Mouse (Mus musculus) embryonic facial prominence, embryonic 12.5 days (tissue): ENCODE measurements around the gene Lce1a2. TPM values are rescaled to one million over a fixed set of nuclear protein-coding genes. Genes with fewer than 3 reads are reported as not detected.
"Not testable (repeated sequence)": the region's sequence is repeated elsewhere in the genome, so short reads cannot be mapped to it uniquely, and the experiment has no call there.

Source experiments
- ATAC-seq: fragments of 200-750 bp; cut with Nextera tagmentation; 2 replicates; pipeline ENCODE4 v1.8.0; 2017; ENCODE audit not compliant: insufficient number of reproducible peaks, insufficient read depth, low FRiP score, low TSS enrichment
- H3K27ac ChIP-seq: fragments of 300-500 bp; sonication (generic); 2 replicates; pipeline ENCODE4 v1.5.1; 2016; ENCODE audit warnings: mild to moderate bottlenecking
- H3K27me3 ChIP-seq: fragments of 300-500 bp; sonication (generic); 2 replicates; pipeline ENCODE4 v1.6.1; 2016; ENCODE audit warnings: mild to moderate bottlenecking, moderate library complexity
- H3K36me3 ChIP-seq: fragments of 300-500 bp; sonication (generic); 2 replicates; pipeline ENCODE4 v1.6.1; 2016; ENCODE audit warnings: mild to moderate bottlenecking
- H3K4me1 ChIP-seq: fragments of 300-500 bp; sonication (generic); 2 replicates; pipeline ENCODE4 v1.6.1; 2016
- H3K4me2 ChIP-seq: fragments of 300-500 bp; sonication (generic); replicated peaks from 2 replicates; pipeline ENCODE4 v1.6.1; 2016; ENCODE audit warnings: mild to moderate bottlenecking, moderate library complexity
- H3K4me3 ChIP-seq: fragments of 300-500 bp; sonication (generic); 2 replicates; pipeline ENCODE4 v1.5.1; 2016; ENCODE audit warnings: mild to moderate bottlenecking
- H3K9ac ChIP-seq: fragments of 300-500 bp; sonication (generic); 2 replicates; pipeline ENCODE4 v1.6.1; 2016; ENCODE audit warnings: mild to moderate bottlenecking, moderate library complexity
- H3K9me3 ChIP-seq: fragments of 300-500 bp; sonication (generic); 2 replicates; pipeline ENCODE4 v1.6.1; 2016; ENCODE audit warnings: mild to moderate bottlenecking, moderate library complexity
- WGBS: fragments of 180-500 bp; shearing (Covaris S2); methylation state at CpG from one replicate; pipeline ENCODE4 v1.1.7; 2016; 5-methylcytosine and 5-hydroxymethylcytosine counted together
- polyA plus RNA-seq: library from polyadenylated mRNA; unstranded; fragments of >200 nt; fragmentation: Nextera tagmentation; extraction: Ambion mirVana; gene quantifications from 2 replicates; pipeline ENCODE4 v1.2.1, GENCODE M21; 2016

Lce1a2 gene
- not detected in 2 replicates for polyA plus RNA-seq

DNA sequence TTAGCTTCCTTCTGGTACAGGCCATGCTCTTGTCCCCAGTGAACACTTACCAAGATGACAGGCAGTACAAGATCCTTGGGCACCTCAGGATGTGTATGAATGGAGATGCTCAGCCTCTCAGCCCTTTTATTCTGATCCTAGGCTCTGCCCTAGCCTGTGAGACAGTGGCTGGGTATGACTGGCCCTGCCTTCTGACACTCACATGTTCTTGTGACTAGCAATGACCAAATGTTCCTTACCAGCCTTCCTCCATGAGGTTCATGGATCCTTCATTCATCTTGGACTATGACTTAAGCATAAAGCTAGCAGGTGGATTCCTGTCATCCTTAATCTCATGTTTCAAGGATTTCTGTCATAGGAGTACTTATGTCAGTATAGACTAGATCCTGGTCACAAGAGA is at the start of gene Lce1a2:
Gene Lce1a2, minus strand, starts transcription at position 101 of the 400 bp plus-strand sequence.
- Histone ChIP-seq H3K9me3 (no peaks in the 10 kb centered on the region), H3K4me3 (no peak within 1 kb of the TSS), H3K4me2 (no peak within 1 kb of the TSS), H3K9ac (no peak within 1 kb of the TSS), H3K4me1 (no peaks in the 10 kb centered on the region), H3K27ac (no peak within 1 kb of the TSS), H3K36me3 (no peaks in the 10 kb centered on the region), H3K27me3 (no peaks in the 10 kb centered on the region)
- ATAC-seq, result no peak

- ATAC-seq, result no peak
- no peaks in the 10 kb centered on the region for H3K36me3 ChIP-seq
- no peaks in the 10 kb centered on the region for H3K4me1 ChIP-seq
- H3K4me3 ChIP-seq, result no peak overlapping the region
- H3K4me2 ChIP-seq, result no peak overlapping the region
- no peaks in the 10 kb centered on the region for H3K27me3 ChIP-seq
- H3K9ac ChIP-seq, result no peak overlapping the region
- H3K9me3 ChIP-seq, result no peaks in the 10 kb centered on the region
- no peak overlapping the region for H3K27ac ChIP-seq
Observed at GRCm38 (mm10) chr3:92715122-92715521, 45.0 kb upstream of the Lce1a2 start.

- H3K4me2 ChIP-seq, result no peak within 1 kb of the TSS
- H3K36me3 ChIP-seq, result no peaks in the 10 kb centered on the region
- no peaks in the 10 kb centered on the region for H3K9me3 ChIP-seq
- no peak for ATAC-seq
- no peaks in the 10 kb centered on the region for H3K4me1 ChIP-seq
- H3K27ac ChIP-seq, result no peak within 1 kb of the TSS
- no peaks in the 10 kb centered on the region for H3K27me3 ChIP-seq
- no peak within 1 kb of the TSS for H3K9ac ChIP-seq
- H3K4me3 ChIP-seq, result no peak within 1 kb of the TSS
- WGBS, result 89% methylated on average over 2 of the region's 2 CpGs
Observed at GRCm38 (mm10) chr3:92708974-92709373, 38.9 kb upstream of the Lce1a2 start, which contains the start of gene Lce1e. Lce1e (minus strand) TSS chr3:92709074.

- Histone ChIP-seq H3K27ac (no peak overlapping the region), H3K9ac (no peak overlapping the region), H3K4me1 (no peaks in the 10 kb centered on the region), H3K9me3 (no peaks in the 10 kb centered on the region), H3K27me3 (no peaks in the 10 kb centered on the region), H3K4me2 (no peak overlapping the region), H3K4me3 (no peak overlapping the region), H3K36me3 (no peaks in the 10 kb centered on the region)
- WGBS, result 14% methylated on average over 1 of the region's 1 CpGs
- no peak for ATAC-seq
Observed at GRCm38 (mm10) chr3:92694613-92695012, 24.5 kb upstream of the Lce1a2 start.

DNA sequence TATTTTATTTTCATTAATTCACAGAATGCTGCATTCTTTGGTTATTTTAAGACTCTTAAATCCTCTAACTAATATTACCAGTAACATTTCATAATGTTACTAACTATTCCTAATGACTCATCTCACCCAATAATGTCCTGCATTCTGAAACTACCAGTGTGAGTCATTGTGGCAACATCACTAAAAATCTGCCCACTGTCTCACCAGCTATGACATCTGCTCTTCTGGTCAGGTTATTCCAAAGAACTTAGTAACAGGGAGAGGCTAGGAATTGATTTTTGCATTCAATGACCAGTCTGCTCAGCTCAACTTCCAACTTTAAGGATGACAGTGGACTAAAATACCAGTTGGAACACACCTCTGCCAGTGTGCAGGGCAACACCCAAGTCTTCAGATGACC is 21.6 kb upstream of the Lce1a2 start:
- Histone ChIP-seq H3K36me3 (no peaks in the 10 kb centered on the region), H3K9ac (no peak overlapping the region), H3K9me3 (no peaks in the 10 kb centered on the region), H3K27me3 (no peaks in the 10 kb centered on the region), H3K27ac (no peak overlapping the region), H3K4me2 (no peak overlapping the region), H3K4me1 (no peaks in the 10 kb centered on the region), H3K4me3 (no peak overlapping the region)
- ATAC-seq, result no peak

- ATAC-seq, H3K36me3 ChIP-seq: not testable (repeated sequence)
- 75% methylated on average over 16 of the region's 16 CpGs for WGBS
Observed at GRCm38 (mm10) chr3:92689154-92689553, 19.0 kb upstream of the Lce1a2 start.

GRCm38 (mm10) chr3:92687110-92687509 is 17.0 kb upstream of the Lce1a2 start, which contains the start of gene Lce1d:
Lce1d (minus strand) TSS chr3:92687210.
- Histone ChIP-seq H3K36me3 (no peaks in the 10 kb centered on the region), H3K4me2 (no peak within 1 kb of the TSS), H3K27me3 (no peaks in the 10 kb centered on the region), H3K27ac (no peak within 1 kb of the TSS), H3K4me3 (no peak within 1 kb of the TSS), H3K4me1 (no peaks in the 10 kb centered on the region), H3K9me3 (no peaks in the 10 kb centered on the region), H3K9ac (no peak within 1 kb of the TSS)
- WGBS, result 57% methylated on average over 2 of the region's 2 CpGs
- no peak for ATAC-seq

More at GRCm38 (mm10) chr3:92689154-92689553, 19.0 kb upstream of the Lce1a2 start:
- H3K27me3 ChIP-seq, H3K4me2 ChIP-seq, H3K27ac ChIP-seq, H3K4me1 ChIP-seq, H3K9me3 ChIP-seq, H3K4me3 ChIP-seq, H3K9ac ChIP-seq: not testable (repeated sequence)

- no peaks in the 10 kb centered on the region for H3K27me3 ChIP-seq
- no peak within 1 kb of the TSS for H3K4me2 ChIP-seq
- no peaks in the 10 kb centered on the region for H3K36me3 ChIP-seq
- 86% methylated on average over 4 of the region's 4 CpGs for WGBS
- no peaks in the 10 kb centered on the region for H3K4me1 ChIP-seq
- no peak within 1 kb of the TSS for H3K27ac ChIP-seq
- no peak for ATAC-seq
- no peak within 1 kb of the TSS for H3K9ac ChIP-seq
- no peak within 1 kb of the TSS for H3K4me3 ChIP-seq
- H3K9me3 ChIP-seq, result no peaks in the 10 kb centered on the region
Observed at GRCm38 (mm10) chr3:92678947-92679346, 8.8 kb upstream of the Lce1a2 start, which contains the start of gene Lce1c. Lce1c (plus strand) TSS chr3:92679247.

- Histone ChIP-seq H3K36me3 (no peaks in the 10 kb centered on the region), H3K9me3 (no peaks in the 10 kb centered on the region), H3K4me2 (no peak within 1 kb of the TSS), H3K9ac (no peak within 1 kb of the TSS), H3K27me3 (no peaks in the 10 kb centered on the region), H3K4me1 (no peaks in the 10 kb centered on the region), H3K4me3 (no peak within 1 kb of the TSS), H3K27ac (no peak within 1 kb of the TSS)
- no peak for ATAC-seq
Observed at GRCm38 (mm10) chr3:92656826-92657225, 13.3 kb downstream of the Lce1a2 start, which contains the start of gene Lce1b. Lce1b (minus strand) TSS chr3:92656926.

DNA sequence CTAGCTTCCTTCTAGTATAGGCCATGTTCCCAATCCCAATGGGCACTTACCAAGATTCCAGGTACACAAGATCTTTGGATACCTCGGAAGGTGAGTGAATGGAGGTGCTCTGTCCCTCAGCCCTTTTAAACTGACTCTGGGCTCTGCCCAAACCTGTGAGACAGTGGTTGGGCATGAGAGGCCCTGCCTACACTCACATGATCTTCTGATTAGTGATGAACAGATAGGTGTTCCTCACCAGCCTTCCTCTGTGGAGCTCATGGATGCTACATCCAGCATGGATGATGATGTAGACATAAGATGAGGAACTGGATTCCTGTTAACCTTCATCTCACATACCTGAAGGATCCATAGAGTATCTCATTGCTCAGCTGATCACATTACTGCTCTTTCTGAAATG is 21.9 kb downstream of the Lce1a2 start, which contains the start of gene Lce1a1:
Gene Lce1a1, minus strand, starts transcription at position 101 of the 400 bp plus-strand sequence.
- Histone ChIP-seq H3K27me3 (no peaks in the 10 kb centered on the region), H3K4me3 (no peak within 1 kb of the TSS), H3K9ac (no peak within 1 kb of the TSS), H3K36me3 (no peaks in the 10 kb centered on the region), H3K4me2 (no peak within 1 kb of the TSS), H3K4me1 (no peaks in the 10 kb centered on the region), H3K27ac (no peak within 1 kb of the TSS), H3K9me3 (no peaks in the 10 kb centered on the region)
- 89% methylated on average over 1 of the region's 1 CpGs for WGBS
- no peak for ATAC-seq

GRCm38 (mm10) chr3:92639854-92640253 is 30.3 kb downstream of the Lce1a2 start:
- WGBS, result 87% methylated on average over 15 of the region's 15 CpGs
- Histone ChIP-seq H3K9ac (no peak overlapping the region), H3K36me3 (no peaks in the 10 kb centered on the region), H3K27me3 (no peaks in the 10 kb centered on the region), H3K4me2 (no peak overlapping the region), H3K9me3 (no peaks in the 10 kb centered on the region), H3K4me3 (no peak overlapping the region), H3K4me1 (no peaks in the 10 kb centered on the region), H3K27ac (no peak overlapping the region)
- no peak for ATAC-seq

DNA sequence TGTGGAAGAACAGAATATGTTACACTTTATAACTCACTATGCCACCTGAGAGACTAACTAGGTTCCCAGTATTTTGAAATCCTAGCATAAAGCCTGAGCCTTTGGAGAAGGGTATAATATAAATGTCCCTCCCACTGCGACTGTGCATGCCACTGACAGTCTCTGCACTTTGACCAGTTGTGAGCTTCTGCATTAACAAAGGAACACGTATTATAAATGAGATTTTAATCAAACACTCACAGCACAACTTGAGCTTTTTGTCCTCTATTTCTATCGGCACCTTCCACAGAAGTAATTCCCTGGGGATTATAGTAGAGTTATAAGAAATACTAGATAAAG is 31.5 kb downstream of the Lce1a2 start:
- H3K4me2 ChIP-seq, result no peak overlapping the region
- 76% methylated on average over 3 of the region's 3 CpGs for WGBS
- H3K4me1 ChIP-seq, result no peaks in the 10 kb centered on the region
- no peak overlapping the region for H3K27ac ChIP-seq
- H3K27me3 ChIP-seq, result no peaks in the 10 kb centered on the region
- no peaks in the 10 kb centered on the region for H3K36me3 ChIP-seq
- H3K9me3 ChIP-seq, result no peaks in the 10 kb centered on the region
- H3K4me3 ChIP-seq, result no peak overlapping the region
- no peak for ATAC-seq
- H3K9ac ChIP-seq, result no peak overlapping the region
